Mouse (Mus musculus) heart, embryonic 10.5 days (tissue): ENCODE data around the gene Cpe. TPM values are rescaled to one million over a fixed set of nuclear protein-coding genes. Genes with fewer than 3 reads are reported as not detected.

Experiments used
- DNase-seq: peaks from one replicate; pipeline ENCODE4 v3.0.0-alpha.2; 2017; ENCODE audit warnings: low spot score
- H3K27ac ChIP-seq: fragments of 300-500 bp; sonication (generic); 2 replicates; pipeline ENCODE4 v1.5.1; 2016; ENCODE audit warnings: mild to moderate bottlenecking
- H3K27me3 ChIP-seq: fragments of 300-500 bp; sonication (generic); 2 replicates; pipeline ENCODE4 v1.6.1; 2016; ENCODE audit warnings: mild to moderate bottlenecking; ENCODE audit not compliant: poor library complexity, insufficient read depth, severe bottlenecking
- H3K36me3 ChIP-seq: fragments of 300-500 bp; sonication (generic); 2 replicates; pipeline ENCODE4 v1.6.1; 2016; ENCODE audit warnings: mild to moderate bottlenecking, moderate library complexity
- H3K4me1 ChIP-seq: fragments of 300-500 bp; sonication (generic); 2 replicates; pipeline ENCODE4 v1.6.1; 2016; ENCODE audit warnings: mild to moderate bottlenecking
- H3K4me3 ChIP-seq: fragments of 300-500 bp; sonication (generic); 2 replicates; pipeline ENCODE4 v1.5.1; 2016; ENCODE audit warnings: mild to moderate bottlenecking, moderate library complexity
- H3K9me3 ChIP-seq: fragments of 300-500 bp; sonication (generic); 2 replicates; pipeline ENCODE4 v1.6.1; 2016; ENCODE audit warnings: mild to moderate bottlenecking, moderate library complexity
- WGBS: fragments of 180-500 bp; shearing (Covaris S2); methylation state at CpG from one replicate; pipeline ENCODE4 v1.1.7; 2016; 5-methylcytosine and 5-hydroxymethylcytosine counted together
- polyA plus RNA-seq: library from polyadenylated mRNA; unstranded; fragments of >200 nt; fragmentation: Nextera tagmentation; extraction: Ambion mirVana; gene quantifications from 2 replicates; pipeline ENCODE4 v1.2.1, GENCODE M21; 2016

Gene Cpe
- polyA plus RNA-seq, 1 experiment from 2014 or later: 67.0 TPM

- no peak overlapping the region for H3K27ac ChIP-seq
- H3K9me3 ChIP-seq: no peaks in the 10 kb centered on the region
- H3K4me3 ChIP-seq: no peak overlapping the region
- no peaks in the 10 kb centered on the region for H3K36me3 ChIP-seq
- 71% methylated on average over 4 of the region's 4 CpGs for WGBS
- H3K4me1 ChIP-seq: no peaks in the 10 kb centered on the region
- DNase-seq: no peak
- H3K27me3 ChIP-seq: no peaks in the 10 kb centered on the region
Observed at GRCm38 (mm10) chr8:64643382-64643781, 49.5 kb downstream of the Cpe start.

GRCm38 (mm10) chr8:64642799-64643198 is 50.1 kb downstream of the Cpe start:
- WGBS: 85% methylated on average over 3 of the region's 3 CpGs
- H3K4me1 ChIP-seq: no peaks in the 10 kb centered on the region
- no peaks in the 10 kb centered on the region for H3K36me3 ChIP-seq
- DNase-seq: no peak
- H3K27me3 ChIP-seq: no peaks in the 10 kb centered on the region
- H3K4me3 ChIP-seq: no peak overlapping the region
- no peaks in the 10 kb centered on the region for H3K9me3 ChIP-seq
- H3K27ac ChIP-seq: no peak overlapping the region

- DNase-seq: peak; percentile 38
- Histone ChIP-seq H3K9me3 (no peaks in the 10 kb centered on the region), H3K4me3 (no peak overlapping the region), H3K27ac (no peak overlapping the region), H3K36me3 (no peaks in the 10 kb centered on the region), H3K27me3 (no peaks in the 10 kb centered on the region), H3K4me1 (no peaks in the 10 kb centered on the region)
- 88% methylated on average over 1 of the region's 1 CpGs for WGBS
Observed at GRCm38 (mm10) chr8:64640599-64640998, 52.3 kb downstream of the Cpe start.

GRCm38 (mm10) chr8:64639676-64640075 is 53.2 kb downstream of the Cpe start:
- no peaks in the 10 kb centered on the region for H3K9me3 ChIP-seq
- H3K27me3 ChIP-seq: no peaks in the 10 kb centered on the region
- no peaks in the 10 kb centered on the region for H3K36me3 ChIP-seq
- no peaks in the 10 kb centered on the region for H3K4me1 ChIP-seq
- no peak overlapping the region for H3K4me3 ChIP-seq
- no peak overlapping the region for H3K27ac ChIP-seq
- no peak for DNase-seq
- 86% methylated on average over 5 of the region's 5 CpGs for WGBS

- H3K27ac ChIP-seq: no peak overlapping the region
- H3K4me3 ChIP-seq: no peak overlapping the region
- no peak for DNase-seq
- WGBS: 82% methylated on average over 3 of the region's 3 CpGs
- H3K36me3 ChIP-seq: no peaks in the 10 kb centered on the region
- no peaks in the 10 kb centered on the region for H3K4me1 ChIP-seq
- no peaks in the 10 kb centered on the region for H3K9me3 ChIP-seq
- H3K27me3 ChIP-seq: no peaks in the 10 kb centered on the region
Observed at GRCm38 (mm10) chr8:64634901-64635300, 58.0 kb downstream of the Cpe start.

- Histone ChIP-seq H3K4me3 (no peak overlapping the region), H3K36me3 (no peaks in the 10 kb centered on the region), H3K27ac (no peak overlapping the region), H3K9me3 (no peaks in the 10 kb centered on the region), H3K27me3 (no peaks in the 10 kb centered on the region), H3K4me1 (no peaks in the 10 kb centered on the region)
- DNase-seq: no peak
- 84% methylated on average over 8 of the region's 8 CpGs for WGBS
Observed at GRCm38 (mm10) chr8:64634131-64634865, 58.6 kb downstream of the Cpe start.

- H3K4me1 ChIP-seq: no peaks in the 10 kb centered on the region
- 84% methylated on average over 4 of the region's 4 CpGs for WGBS
- H3K36me3 ChIP-seq: no peaks in the 10 kb centered on the region
- no peak for DNase-seq
- H3K4me3 ChIP-seq: no peak overlapping the region
- no peaks in the 10 kb centered on the region for H3K9me3 ChIP-seq
- H3K27me3 ChIP-seq: no peaks in the 10 kb centered on the region
- H3K27ac ChIP-seq: no peak overlapping the region
Observed at GRCm38 (mm10) chr8:64632169-64632568, 60.7 kb downstream of the Cpe start.

- Histone ChIP-seq H3K4me1 (no peaks in the 10 kb centered on the region), H3K9me3 (no peaks in the 10 kb centered on the region), H3K27ac (no peak overlapping the region), H3K4me3 (no peak overlapping the region), H3K36me3 (no peaks in the 10 kb centered on the region), H3K27me3 (no peaks in the 10 kb centered on the region)
- WGBS: 77% methylated on average over 2 of the region's 2 CpGs
- DNase-seq: no peak
Observed at GRCm38 (mm10) chr8:64631761-64632160, 61.1 kb downstream of the Cpe start.

GRCm38 (mm10) chr8:64629034-64629760 is 63.7 kb downstream of the Cpe start:
- no peak overlapping the region for H3K4me3 ChIP-seq
- H3K27me3 ChIP-seq: no peaks in the 10 kb centered on the region
- H3K27ac ChIP-seq: no peak overlapping the region
- no peaks in the 10 kb centered on the region for H3K9me3 ChIP-seq
- 91% methylated on average over 6 of the region's 6 CpGs for WGBS
- H3K36me3 ChIP-seq: no peaks in the 10 kb centered on the region
- DNase-seq: no peak
- no peaks in the 10 kb centered on the region for H3K4me1 ChIP-seq

GRCm38 (mm10) chr8:64628039-64628438 is 64.8 kb downstream of the Cpe start:
- Histone ChIP-seq H3K36me3 (no peaks in the 10 kb centered on the region), H3K4me1 (no peaks in the 10 kb centered on the region), H3K27ac (no peak overlapping the region), H3K9me3 (no peaks in the 10 kb centered on the region), H3K27me3 (no peaks in the 10 kb centered on the region), H3K4me3 (no peak overlapping the region)
- DNase-seq: no peak
- 79% methylated on average over 6 of the region's 6 CpGs for WGBS

GRCm38 (mm10) chr8:64624603-64625037 is 68.2 kb downstream of the Cpe start:
- 77% methylated on average over 10 of the region's 10 CpGs for WGBS
- no peak overlapping the region for H3K27ac ChIP-seq
- H3K4me1 ChIP-seq: peaks cover 14% of the 10 kb centered on the region; the same call in 1 of the 2 replicates
- no peaks in the 10 kb centered on the region for H3K27me3 ChIP-seq
- DNase-seq: no peak
- no peak overlapping the region for H3K4me3 ChIP-seq
- H3K9me3 ChIP-seq: no peaks in the 10 kb centered on the region
- H3K36me3 ChIP-seq: no peaks in the 10 kb centered on the region

- H3K9me3 ChIP-seq: no peaks in the 10 kb centered on the region
- H3K4me1 ChIP-seq: peaks cover 16% of the 10 kb centered on the region; the same call in 1 of the 2 replicates
- H3K27me3 ChIP-seq: no peaks in the 10 kb centered on the region
- 49% methylated on average over 7 of the region's 7 CpGs for WGBS
- 0 out of 2 replicates have a peak overlapping the region, but pooled peaks have one; percentile 47 for H3K27ac ChIP-seq
- no peak overlapping the region for H3K4me3 ChIP-seq
- no peaks in the 10 kb centered on the region for H3K36me3 ChIP-seq
- DNase-seq: no peak
Observed at GRCm38 (mm10) chr8:64620365-64621150, 72.3 kb downstream of the Cpe start.

- H3K4me3 ChIP-seq: no peak overlapping the region
- 0 out of 2 replicates have a peak, but pooled peaks cover 3% of the 10 kb centered on the region for H3K36me3 ChIP-seq
- no peak for DNase-seq
- peaks cover 16% of the 10 kb centered on the region; the same call in 1 of the 2 replicates for H3K4me1 ChIP-seq
- H3K27ac ChIP-seq: no peak overlapping the region
- no peaks in the 10 kb centered on the region for H3K27me3 ChIP-seq
- H3K9me3 ChIP-seq: no peaks in the 10 kb centered on the region
- WGBS: 78% methylated on average over 8 of the region's 8 CpGs
Observed at GRCm38 (mm10) chr8:64619661-64620060, 73.2 kb downstream of the Cpe start.
